Mouse (Mus musculus) myocyte (in vitro differentiated cells): ENCODE data around the gene Nt5c.

Experiments used
- CEBPB ChIP-seq: IDR thresholded peaks from 2 replicates; pipeline ENCODE4 v1.6.1; 2011; ENCODE audit warnings: mild to moderate bottlenecking, moderate library complexity; ENCODE audit not compliant: poor library complexity, insufficient read depth, severe bottlenecking
- E2F4 ChIP-seq: IDR thresholded peaks from one replicate; pipeline ENCODE4 v1.6.1; 2011; ENCODE audit warnings: mild to moderate bottlenecking, control low read depth, moderate library complexity; ENCODE audit not compliant: insufficient read depth
- MAX ChIP-seq: IDR thresholded peaks from one replicate; pipeline ENCODE4 v1.6.1; 2011; ENCODE audit warnings: low read depth, mild to moderate bottlenecking, control low read depth
- POLR2A ChIP-seq: IDR thresholded peaks from one replicate; pipeline ENCODE4 v1.6.1; 2011; ENCODE audit warnings: low read depth, mild to moderate bottlenecking, control low read depth, moderate library complexity; ENCODE audit not compliant: insufficient read length
- TCF12 ChIP-seq: IDR thresholded peaks from one replicate; pipeline ENCODE4 v1.6.1; 2011; ENCODE audit warnings: mild to moderate bottlenecking, control low read depth; ENCODE audit not compliant: poor library complexity, insufficient read depth, severe bottlenecking

DNA sequence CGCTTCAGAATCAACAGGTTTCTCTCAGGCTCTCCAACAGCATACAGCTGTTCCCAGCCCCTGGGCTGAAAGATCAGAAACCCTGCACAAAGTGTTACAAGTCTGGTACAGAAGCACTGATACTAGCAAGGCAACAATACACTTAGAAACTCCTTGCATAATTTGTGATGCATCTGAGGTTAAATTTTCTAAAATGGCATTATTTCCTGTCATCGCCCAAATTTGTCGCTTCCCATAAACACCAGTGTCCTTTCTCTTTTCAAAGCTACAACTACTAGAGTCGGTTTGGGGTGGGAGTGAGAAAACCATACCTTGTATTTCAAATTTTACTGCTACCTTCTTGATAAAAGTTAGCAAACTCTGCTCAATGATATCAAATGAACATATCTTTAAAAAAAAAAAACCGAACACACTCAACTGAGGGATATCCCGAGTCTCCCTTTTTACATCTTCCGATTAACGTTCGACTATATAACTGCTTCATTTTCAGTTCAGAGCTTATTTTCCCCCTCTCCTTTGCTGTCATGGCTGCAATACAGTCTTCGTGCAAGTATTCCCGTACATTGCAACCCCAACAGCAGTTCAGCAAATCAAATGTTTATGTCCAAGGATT lies 43.2 kb upstream of the Nt5c start:
- TF ChIP-seq MAX (no peak), E2F4 (no peak), POLR2A (no peak), CEBPB (no peak), TCF12 (no peak)
